Mouse (Mus musculus) testis, adult 2 months (tissue): ENCODE measurements at regions not wholly inside any gene's neighbourhood (a gene's known extent, or its start where the extent isn't known, plus 50 kb on each side); places are given as distances from the start of the nearest gene placed in this dataset.

Experiments
- CTCF ChIP-seq: fragments of 200-500 bp; IDR thresholded peaks from 2 replicates; pipeline ENCODE4 v1.5.1; 2012; ENCODE audit warnings: low read depth, mild to moderate bottlenecking, inconsistent platforms, low read length, moderate library complexity; ENCODE audit not compliant: control insufficient read depth, insufficient read depth, insufficient replicate concordance
- POLR2A ChIP-seq: fragments of 200-500 bp; IDR thresholded peaks from 2 replicates; pipeline ENCODE4 v1.6.1; 2012; ENCODE audit warnings: low read depth, mild to moderate bottlenecking, inconsistent platforms, low read length, moderate library complexity; ENCODE audit not compliant: control insufficient read depth

- TF ChIP-seq CTCF (no peak), POLR2A (no peak)
Observed at GRCm38 (mm10) chr2:131715381-131715780, 144.2 kb downstream of the Erv3 start.
